Mouse (Mus musculus): ENCODE results near the gene Spsb3.

DNA sequence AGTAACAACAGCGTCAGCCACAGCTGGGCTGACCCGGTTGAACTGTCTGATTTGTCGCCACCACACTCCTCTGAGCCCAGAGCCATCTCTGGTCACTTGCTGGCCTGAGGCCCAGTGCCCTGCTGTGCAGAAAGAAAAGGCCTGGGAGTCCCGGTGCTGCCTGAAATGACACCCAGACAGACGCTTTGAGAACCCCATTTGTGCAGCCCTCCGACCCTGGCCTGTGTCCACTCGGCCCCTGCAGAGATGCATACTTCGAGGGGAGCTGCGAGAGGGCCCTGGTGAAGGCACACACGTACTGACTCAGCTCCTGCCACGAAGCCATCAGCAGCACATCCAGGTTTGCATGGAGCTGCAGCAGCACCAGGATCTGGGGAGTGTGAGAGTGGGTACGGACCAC lies 6.3 kb downstream of the Spsb3 start:
- TF ChIP-seq POLR2AphosphoS2 (IDR thresholded peaks at IDR 0.05; ENCODE audit: low read length) = no peak
- TF ChIP-seq ZKSCAN1 (IDR thresholded peaks at IDR 0.05; ENCODE audit: low read depth, low read length) = no peak
- TF ChIP-seq RAD21 (IDR thresholded peaks at IDR 0.05; ENCODE audit: low read depth, low read length) = no peak
- no peak for TF ChIP-seq CTCF (IDR thresholded peaks at IDR 0.05 in 2 of 3, conservative IDR thresholded peaks at IDR 0.05 in 1 of 3; ENCODE audit: control insufficient read depth in 1 of 3, insufficient read depth in 1 of 3, low read depth in 2 of 3, low read length in 3 of 3, poor library complexity in 1 of 3, severe bottlenecking in 1 of 3)
- TF ChIP-seq ETS1 (IDR thresholded peaks at IDR 0.05; ENCODE audit: low read depth, low read length) = no peak
- no peak for TF ChIP-seq MEF2A (IDR thresholded peaks at IDR 0.05; ENCODE audit: extremely low read depth, insufficient replicate concordance, low read depth, low read length, poor library complexity, severe bottlenecking)
- no peak for TF ChIP-seq CHD1 (IDR thresholded peaks at IDR 0.05; ENCODE audit: low read depth, low read length)
- TF ChIP-seq GATA1 (IDR thresholded peaks at IDR 0.05; ENCODE audit: low read depth, low read length) = no peak
- TF ChIP-seq ZC3H11A (IDR thresholded peaks at IDR 0.05; ENCODE audit: low read depth, low read length) = no peak
- no peak for TF ChIP-seq HCFC1 (IDR thresholded peaks at IDR 0.05; ENCODE audit: low read depth, low read length)
- no peak for TF ChIP-seq POLR2A (IDR thresholded peaks at IDR 0.05; ENCODE audit: control insufficient read depth in 1 of 2, insufficient read depth in 1 of 2, low read depth in 1 of 2, low read length in 2 of 2, poor library complexity in 1 of 2)
